Mouse (Mus musculus) erythroblast, adult 5-6 weeks (primary cell): ENCODE results near the gene A930018P22Rik. TPM values are rescaled to one million over a fixed set of nuclear protein-coding genes. Genes with fewer than 3 reads are reported as not detected.
A peak's percentile ranks its signal among the peaks of the same experiment; 100 is the strongest.
"Not testable (repeated sequence)": the region's sequence is repeated elsewhere in the genome, so short reads cannot be mapped to it uniquely, and the experiment has no call there.

Experiments
- ATAC-seq: replicated peaks from 2 replicates; pipeline ENCODE4 v1.8.0; 2016; ENCODE audit warnings: moderate number of reproducible peaks, mild to moderate bottlenecking, moderate TSS enrichment, inconsistent platforms; ENCODE audit not compliant: poor library complexity, low FRiP score, severe bottlenecking
- total RNA-seq, 2 experiments: library from RNA; stranded (forward) in 1 of 2; stranded (reverse) in 1 of 2; fragments of 150-400 nt in 1 of 2; fragments of 200-764, 138-1000 nt in 1 of 2; gene quantifications; 2 replicates each; pipeline versions ENCODE4 v1.2.3 to v1.2.4; 2015 to 2017; ENCODE audit warnings: low replicate concordance in 2 of 2

The A930018P22Rik gene
- total RNA-seq, 2 experiments from 2014 or later: not detected

GRCm38 (mm10) chr2:104113563-104113962 is 9.0 kb upstream of the A930018P22Rik start:
- not testable (repeated sequence) for ATAC-seq

- ATAC-seq: no peak
Observed at GRCm38 (mm10) chr2:104114898-104115297, 7.7 kb upstream of the A930018P22Rik start.

GRCm38 (mm10) chr2:104117173-104117572 is 5.4 kb upstream of the A930018P22Rik start:
- not testable (repeated sequence) for ATAC-seq

- no peak for ATAC-seq
Observed at GRCm38 (mm10) chr2:104119097-104119496, 3.5 kb upstream of the A930018P22Rik start.

- ATAC-seq: no peak
Observed at GRCm38 (mm10) chr2:104120312-104120711, 2.3 kb upstream of the A930018P22Rik start.

- ATAC-seq: peak; percentile 66
Observed at GRCm38 (mm10) chr2:104121681-104122504, 676 bp upstream of the A930018P22Rik start.

GRCm38 (mm10) chr2:104123540-104123939 is 971 bp downstream of the A930018P22Rik start:
- ATAC-seq: peak; percentile 7

- no peak for ATAC-seq
Observed at GRCm38 (mm10) chr2:104124071-104124470, 1.5 kb downstream of the A930018P22Rik start.

GRCm38 (mm10) chr2:104128803-104129531 is 6.4 kb downstream of the A930018P22Rik start:
- no peak for ATAC-seq

- peak; percentile 94 for ATAC-seq
Observed at GRCm38 (mm10) chr2:104130165-104130564, 7.6 kb downstream of the A930018P22Rik start.

- peak; percentile 67 for ATAC-seq
Observed at GRCm38 (mm10) chr2:104130969-104131368, 8.4 kb downstream of the A930018P22Rik start.

GRCm38 (mm10) chr2:104132266-104132859 is 9.8 kb downstream of the A930018P22Rik start:
- ATAC-seq: no peak

GRCm38 (mm10) chr2:104133042-104133810 is 10.7 kb downstream of the A930018P22Rik start:
- ATAC-seq: no peak

GRCm38 (mm10) chr2:104134150-104135056 is 11.8 kb downstream of the A930018P22Rik start:
- ATAC-seq: 0 out of 2 replicates have a peak, but pooled peaks have one; percentile 39

GRCm38 (mm10) chr2:104135920-104136319 is 13.4 kb downstream of the A930018P22Rik start:
- ATAC-seq: no peak

- no peak for ATAC-seq
Observed at GRCm38 (mm10) chr2:104142140-104142539, 19.6 kb downstream of the A930018P22Rik start.

GRCm38 (mm10) chr2:104144004-104144403 is 21.4 kb downstream of the A930018P22Rik start:
- no peak for ATAC-seq

GRCm38 (mm10) chr2:104145983-104146382 is 23.4 kb downstream of the A930018P22Rik start:
- peak; percentile 79 for ATAC-seq
